Mouse (Mus musculus) cerebellum, adult 9-10 months (tissue): ENCODE data around the gene Mpeg1.

Source experiments
- DNase-seq: peaks from one replicate; pipeline ENCODE4 v3.0.0; 2022

Gene Mpeg1

GRCm38 (mm10) chr19:12494972-12495535, 34.5 kb downstream of the Mpeg1 start:
- no peak for DNase-seq

DNA sequence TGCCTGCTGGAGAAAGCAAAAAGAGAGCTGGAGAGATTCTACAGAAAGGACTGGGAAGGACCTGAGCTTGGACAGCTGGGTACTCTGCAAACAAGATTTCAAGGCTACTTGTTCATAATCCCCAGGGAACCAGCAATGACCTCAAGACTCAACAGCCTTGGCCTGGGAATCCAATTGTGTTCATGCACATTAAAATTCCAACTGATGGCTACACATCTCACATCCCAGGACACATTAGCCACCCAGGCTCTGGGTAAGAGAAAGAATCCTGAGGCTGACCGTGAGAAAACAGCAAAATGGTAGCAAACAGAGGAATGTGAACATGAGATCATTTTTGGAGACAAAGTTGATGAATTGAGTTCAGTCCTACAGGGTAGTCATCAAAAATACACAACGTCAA, 35.7 kb downstream of the Mpeg1 start:
- no peak for DNase-seq

GRCm38 (mm10) chr19:12497909-12498308, 37.3 kb downstream of the Mpeg1 start:
- DNase-seq = no peak

DNA sequence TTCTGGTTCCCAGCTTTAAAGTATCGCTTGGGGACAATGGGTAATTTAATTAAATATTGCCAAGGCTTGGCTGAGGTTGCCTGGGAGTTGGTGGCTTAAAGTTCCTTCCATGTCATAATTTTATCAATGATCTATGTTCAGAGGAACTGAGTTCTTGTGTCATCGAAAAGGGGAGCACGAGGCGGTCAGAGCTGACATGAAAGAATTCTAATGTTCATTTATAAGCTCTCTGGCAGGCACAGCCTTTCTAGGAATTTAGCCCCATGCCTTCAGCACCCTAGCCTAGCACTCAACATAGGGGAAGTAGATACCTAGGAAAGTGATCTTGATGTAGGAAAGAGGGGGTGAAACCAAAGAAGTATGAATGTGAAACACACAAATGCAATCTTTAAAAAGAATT, 37.7 kb downstream of the Mpeg1 start:
- DNase-seq = no peak

DNA sequence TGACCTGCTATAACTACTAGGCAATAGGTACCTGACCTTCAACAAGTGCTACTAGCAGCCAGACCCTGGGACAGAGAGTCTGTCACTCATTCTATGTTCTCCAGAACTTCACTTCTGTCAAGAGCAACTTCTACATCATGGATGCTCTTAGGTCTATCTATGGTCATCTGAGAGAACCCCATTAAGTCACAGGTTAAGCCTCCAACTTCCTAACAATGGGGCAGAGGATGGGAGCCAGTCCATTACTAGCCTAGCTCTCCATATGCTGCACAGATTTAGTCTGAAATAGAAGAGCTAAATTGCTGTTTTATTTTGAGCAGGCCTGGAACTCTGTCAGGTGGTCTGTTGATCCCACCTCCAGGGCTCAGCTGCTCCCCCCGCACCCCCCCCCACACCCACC, 38.4 kb downstream of the Mpeg1 start:
- DNase-seq = no peak

DNA sequence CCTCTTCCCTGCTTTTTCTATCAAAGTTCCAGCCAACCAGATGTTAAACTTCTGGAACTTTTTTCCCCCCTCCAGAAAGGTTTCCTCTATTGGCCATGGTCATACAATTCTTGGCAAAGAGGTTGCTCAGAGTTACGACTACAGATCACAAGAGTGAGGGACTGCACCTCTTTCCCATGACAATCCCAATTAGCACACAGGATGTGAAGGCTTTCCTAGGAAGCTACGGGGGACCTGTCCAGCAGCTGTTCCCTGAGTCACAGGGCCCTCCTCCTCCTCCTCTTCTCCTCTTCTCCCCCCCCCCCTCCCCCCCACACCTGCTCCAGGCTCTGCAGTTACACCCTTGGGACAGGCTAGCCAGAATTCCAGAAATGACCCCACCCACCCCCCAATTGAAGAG, 38.9 kb downstream of the Mpeg1 start:
- no peak for DNase-seq

DNA sequence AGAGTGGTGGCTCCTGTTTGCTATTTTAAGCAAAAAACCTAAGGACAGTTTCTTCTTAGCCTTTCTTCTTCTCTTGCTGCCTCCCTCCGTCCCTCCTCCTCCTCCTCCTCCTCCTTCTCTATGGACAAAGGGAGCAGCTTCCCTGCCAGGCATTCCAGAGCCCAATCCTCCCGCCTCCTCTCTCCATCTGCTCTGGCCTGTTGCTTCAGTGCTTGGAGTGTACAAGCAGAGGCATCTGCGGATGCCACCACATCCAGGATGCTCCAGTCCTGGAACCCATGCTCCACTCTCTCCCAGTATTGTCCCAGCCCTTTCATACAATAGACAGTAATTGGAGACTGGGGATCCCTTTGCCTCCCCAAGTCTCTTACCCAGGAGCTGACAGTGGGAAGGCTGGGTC, 39.5 kb downstream of the Mpeg1 start:
- DNase-seq = peak; percentile 63

DNA sequence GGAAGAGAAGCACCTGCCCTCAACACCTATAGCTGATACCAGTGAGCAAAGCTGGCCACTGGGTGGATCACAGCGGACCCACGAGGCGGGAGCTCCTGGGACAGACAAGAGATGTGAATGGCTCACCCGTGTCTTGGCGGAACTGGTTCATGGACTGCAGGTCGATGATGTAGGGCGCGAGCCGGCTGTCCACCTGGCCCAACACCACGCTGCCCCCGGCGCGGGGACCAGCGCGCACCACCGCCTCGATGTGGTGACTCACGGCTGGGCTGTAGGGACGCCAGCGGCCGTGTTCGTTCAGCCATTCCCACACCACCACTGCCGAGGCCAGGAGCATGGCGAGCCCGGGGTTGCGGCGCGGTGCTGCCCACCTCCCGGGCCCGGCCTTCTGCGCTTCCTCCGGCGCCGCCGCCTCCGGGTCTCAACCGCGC, 40.3 kb downstream of the Mpeg1 start:
- peak; percentile 68 for DNase-seq

- peak; percentile 97 for DNase-seq
Measured at GRCm38 (mm10) chr19:12501370-12502347, 41.1 kb downstream of the Mpeg1 start, which contains the start of gene Dtx4. Gene Dtx4, minus strand, starts transcription at chr19:12501454.

- DNase-seq = no peak
Measured at GRCm38 (mm10) chr19:12502756-12503155, 42.2 kb downstream of the Mpeg1 start.

GRCm38 (mm10) chr19:12514621-12515020, 54.0 kb downstream of the Mpeg1 start:
- no peak for DNase-seq
